Mouse (Mus musculus): ENCODE results near the gene Etfbkmt.
"Not testable (repeated sequence)": the region's sequence is repeated elsewhere in the genome, so short reads cannot be mapped to it uniquely, and the experiment has no call there.

The Etfbkmt gene

GRCm38 (mm10) chr6:149187371-149187770, 47.7 kb downstream of the Etfbkmt start:
- DNase-seq (ENCODE audit: low spot score), result no peak

DNA sequence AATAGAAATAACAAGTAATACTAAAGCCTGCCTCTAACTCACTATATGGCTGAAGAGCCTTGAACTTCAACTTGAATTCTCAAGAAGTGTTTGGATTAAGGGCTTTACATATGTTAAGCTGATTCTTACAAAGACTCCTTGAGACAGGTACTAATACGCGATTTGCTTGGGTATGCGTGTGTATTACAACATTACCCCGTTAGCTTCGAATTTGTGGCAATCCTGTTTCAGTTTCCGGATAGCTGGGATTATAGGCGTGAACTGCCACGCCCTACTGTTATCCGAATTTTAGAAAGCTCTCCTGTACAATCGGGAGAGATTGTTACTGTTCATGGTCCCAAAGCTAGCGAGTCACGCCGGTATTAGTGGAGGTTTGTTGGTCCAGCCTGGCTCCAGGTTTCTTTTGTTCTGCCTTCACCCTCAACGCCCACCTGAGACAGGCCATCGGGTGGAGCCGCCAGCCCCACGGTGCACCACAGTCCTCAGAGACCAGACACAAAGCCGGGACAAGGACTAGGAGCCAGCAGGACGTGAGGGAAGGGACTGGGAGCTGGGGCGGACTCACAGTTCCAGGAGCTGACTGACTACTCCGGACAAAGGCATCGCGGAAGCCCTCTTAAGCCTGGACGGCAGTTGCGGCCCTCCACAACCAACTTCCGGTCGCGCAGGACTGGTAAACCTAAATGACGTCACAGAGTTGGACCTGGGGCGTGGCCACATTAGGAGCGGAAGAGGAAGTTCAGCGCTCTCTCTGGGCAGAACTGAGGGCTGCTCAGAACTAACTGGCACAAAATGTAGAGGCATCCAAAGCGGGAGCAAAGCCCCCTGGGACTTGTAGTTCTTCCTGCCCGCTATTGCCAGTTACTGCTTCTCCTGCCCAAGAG, 48.6 kb downstream of the Etfbkmt start, which contains the start of gene Amn1:
TSS of gene Amn1 (minus strand) at position 672 of the 884 bp plus-strand sequence.
- peak; percentile 91 for DNase-seq (ENCODE audit: low spot score)

GRCm38 (mm10) chr6:149188925-149189257, 49.2 kb downstream of the Etfbkmt start:
- DNase-seq (ENCODE audit: low spot score), result no peak

- DNase-seq (ENCODE audit: low spot score), result no peak
These were observed 49.8 kb downstream of the Etfbkmt start for GRCm38 (mm10) chr6:149189340-149189922.

DNA sequence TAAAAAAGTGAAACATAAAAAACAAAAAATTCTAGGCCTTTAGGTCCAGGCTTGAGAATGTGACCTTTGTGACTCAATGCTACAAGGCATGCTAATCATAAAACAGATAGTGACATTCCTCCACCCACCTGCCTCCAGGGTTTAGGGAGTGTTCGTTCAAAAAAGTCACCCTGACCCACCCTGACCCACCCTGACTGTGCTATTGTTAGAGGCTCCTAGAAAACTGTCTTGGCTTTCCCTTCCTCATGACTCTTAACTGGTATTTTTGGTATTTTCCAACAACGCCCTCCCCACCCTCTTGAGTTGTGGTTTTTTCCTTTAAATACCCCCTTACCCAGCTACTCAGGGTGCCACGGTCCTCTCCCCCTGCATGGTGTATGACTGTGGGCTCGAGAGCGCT, 52.3 kb downstream of the Etfbkmt start:
- DNase-seq (ENCODE audit: low spot score), result not testable (repeated sequence)

DNA sequence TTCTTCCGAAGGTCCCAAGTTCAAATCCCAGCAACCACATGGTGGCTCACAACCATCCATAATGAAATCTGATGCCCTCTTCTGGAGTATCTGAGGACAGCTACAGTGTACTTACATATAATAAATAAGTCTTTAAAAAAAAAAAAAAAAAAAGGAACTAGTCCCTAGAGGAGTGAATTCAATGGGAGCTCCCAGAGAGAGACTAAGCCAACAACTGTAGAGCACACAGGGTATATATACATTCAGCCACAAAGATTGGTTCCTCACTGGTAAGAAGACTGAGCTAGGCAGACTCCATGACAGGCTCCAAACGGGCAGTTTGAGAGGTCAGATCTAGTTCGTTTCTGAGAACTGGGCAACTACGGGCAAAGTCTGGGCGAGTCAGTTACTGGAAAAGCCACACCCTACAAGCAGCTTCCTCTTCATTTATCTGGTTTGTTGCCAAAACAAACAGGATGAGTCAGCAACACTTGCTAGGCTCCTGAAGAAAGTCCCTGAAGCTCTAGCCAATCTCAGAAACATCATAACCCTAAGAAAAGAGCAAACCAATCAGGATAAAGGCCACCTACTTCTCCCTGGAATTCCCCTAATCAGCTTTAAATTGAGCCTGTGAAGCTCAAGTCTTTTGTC, 53.7 kb downstream of the Etfbkmt start:
- no peak for DNase-seq (ENCODE audit: low spot score)

DNA sequence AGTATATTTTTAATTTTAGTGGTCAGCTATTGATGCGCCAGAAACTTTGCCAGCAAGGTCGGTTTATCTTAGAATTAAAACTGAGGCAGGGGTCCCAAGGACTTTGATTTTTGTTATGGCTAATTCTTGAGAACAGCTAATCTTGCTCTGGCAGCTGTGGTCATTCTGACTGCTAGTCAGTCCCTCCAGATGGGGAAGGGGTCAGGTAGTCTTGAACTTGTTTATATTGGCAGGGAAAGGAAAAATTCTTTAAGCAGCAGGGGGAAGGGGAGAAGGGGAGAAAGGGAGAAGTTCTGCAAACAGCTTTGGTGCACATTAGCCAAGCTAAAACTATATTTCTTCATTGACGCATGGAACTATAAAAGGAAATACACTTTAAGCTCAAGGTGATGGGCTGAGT, 57.5 kb downstream of the Etfbkmt start:
- DNase-seq (ENCODE audit: low spot score), result no peak

DNA sequence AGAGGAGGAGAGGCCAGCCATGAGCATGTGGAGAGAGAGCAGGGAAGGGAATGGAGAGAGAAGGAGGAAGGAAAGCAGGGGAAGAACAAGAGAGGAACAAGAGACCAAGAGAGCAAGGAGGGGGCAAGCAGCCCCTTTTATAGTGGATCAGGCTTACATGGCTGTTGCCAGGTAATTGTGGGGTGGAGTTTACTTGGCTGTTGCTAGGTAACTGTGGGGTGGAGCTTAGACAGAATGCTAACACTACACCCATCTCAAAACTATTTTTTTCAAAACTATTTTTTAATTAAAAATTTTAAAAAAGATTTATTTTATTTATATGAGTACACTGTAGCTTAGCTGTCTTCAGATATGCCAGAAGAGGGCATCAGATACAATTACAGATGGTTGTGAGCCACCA, 58.9 kb downstream of the Etfbkmt start:
- no peak for DNase-seq (ENCODE audit: low spot score)

Data from ovary, postnatal 14 days (tissue).